Mouse (Mus musculus): ENCODE results near the gene Cep112. TPM values are rescaled to one million over a fixed set of nuclear protein-coding genes. Genes with fewer than 3 reads are reported as not detected.

Gene Cep112
- total and polyA plus RNA-seq, 2 experiments from 2014 or later = 8.6 to 17.2 TPM

DNA sequence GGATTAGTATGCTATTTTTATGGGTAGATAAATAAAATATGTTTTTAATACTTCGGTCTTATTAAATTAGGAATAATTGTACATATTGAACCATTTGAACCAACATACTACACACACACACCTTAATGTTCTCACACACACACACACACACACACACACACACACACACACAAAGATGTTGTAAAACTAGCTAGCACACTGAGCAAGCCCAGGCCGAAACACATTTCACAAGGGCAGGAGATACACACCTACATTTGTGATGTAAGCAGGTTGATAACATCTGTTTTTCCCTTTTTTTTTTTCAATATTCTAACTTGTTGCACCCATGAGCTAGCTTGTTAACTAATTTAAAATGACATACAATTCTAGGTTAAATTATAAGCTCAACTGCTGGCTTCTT is 327.8 kb downstream of the Cep112 start:
- Histone ChIP-seq H3K4me1 (ENCODE audit: insufficient read depth) (peaks cover 7% of the 10 kb centered on the region), H3K9me3 (ENCODE audit: low read length) (no peaks in the 10 kb centered on the region), H3K4me3 (ENCODE audit: low read depth, low read length) (no peak overlapping the region), H3K9ac (no peak overlapping the region), H3K36me3 (ENCODE audit: insufficient read depth) (no peaks in the 10 kb centered on the region), H3K27me3 (ENCODE audit: insufficient read depth, low read length) (no peaks in the 10 kb centered on the region), H3K4me2 (ENCODE audit: low read depth) (no peak overlapping the region), H3K27ac (ENCODE audit: low read depth, low read length) (no peak overlapping the region)
- no peak for DNase-seq
- WGBS = 76% methylated on average over 2 of the region's 2 CpGs
- no peak for TF ChIP-seq CTCF (IDR thresholded peaks at IDR 0.05; ENCODE audit: low read depth)
- ATAC-seq = no peak

DNA sequence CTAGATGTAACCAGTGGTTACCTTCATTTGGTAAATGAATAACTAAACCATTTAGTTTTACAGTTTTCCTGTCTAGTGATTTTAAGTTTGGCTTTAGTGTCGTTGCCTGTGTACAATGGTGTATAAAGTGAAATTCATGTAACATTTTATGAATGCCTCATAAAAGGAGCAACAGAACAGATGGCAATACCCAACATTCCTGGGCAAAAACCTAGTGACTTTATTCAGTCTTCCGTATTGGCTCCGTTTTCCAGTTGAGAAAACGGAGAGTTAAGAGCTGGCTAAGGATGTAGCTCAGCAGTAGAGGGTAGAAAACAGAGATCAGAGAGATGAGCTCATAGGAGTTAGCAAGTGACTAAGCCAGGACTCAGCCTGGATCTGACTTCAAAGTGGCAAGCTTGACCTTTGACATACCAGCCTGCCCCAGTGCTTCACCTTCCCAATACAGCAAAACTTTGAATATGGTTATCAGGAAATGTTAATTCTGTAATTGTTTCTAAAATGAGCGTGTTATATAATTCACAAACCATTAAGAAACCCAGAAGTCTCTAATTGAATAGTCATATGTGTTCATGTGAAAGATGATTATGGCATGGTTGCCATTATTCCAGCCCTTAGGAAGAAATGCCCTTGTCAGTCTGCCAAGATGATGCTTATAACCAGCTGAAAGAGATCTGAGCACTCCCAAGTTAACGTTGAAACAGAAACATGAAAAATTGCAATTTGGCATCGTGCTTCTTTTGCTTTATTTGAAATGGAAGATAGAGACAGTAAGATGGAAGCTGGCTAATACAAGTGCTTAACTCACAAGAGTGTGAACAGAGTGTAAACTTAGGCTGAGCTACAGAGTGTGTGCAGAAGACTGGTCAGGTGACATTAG is 328.6 kb downstream of the Cep112 start:
- ATAC-seq = no peak
- Histone ChIP-seq H3K4me3 (ENCODE audit: low read depth, low read length) (no peak overlapping the region), H3K9me3 (ENCODE audit: low read length) (no peaks in the 10 kb centered on the region), H3K9ac (no peak overlapping the region), H3K4me1 (ENCODE audit: insufficient read depth) (peaks cover 11% of the 10 kb centered on the region), H3K27ac (ENCODE audit: low read depth, low read length) (no peak overlapping the region), H3K27me3 (ENCODE audit: insufficient read depth, low read length) (no peaks in the 10 kb centered on the region), H3K4me2 (ENCODE audit: low read depth) (no peak overlapping the region), H3K36me3 (ENCODE audit: insufficient read depth) (no peaks in the 10 kb centered on the region)
- no peak for TF ChIP-seq CTCF (IDR thresholded peaks at IDR 0.05; ENCODE audit: low read depth)
- WGBS = 58% methylated on average over 7 of the region's 7 CpGs
- no peak for DNase-seq

DNA sequence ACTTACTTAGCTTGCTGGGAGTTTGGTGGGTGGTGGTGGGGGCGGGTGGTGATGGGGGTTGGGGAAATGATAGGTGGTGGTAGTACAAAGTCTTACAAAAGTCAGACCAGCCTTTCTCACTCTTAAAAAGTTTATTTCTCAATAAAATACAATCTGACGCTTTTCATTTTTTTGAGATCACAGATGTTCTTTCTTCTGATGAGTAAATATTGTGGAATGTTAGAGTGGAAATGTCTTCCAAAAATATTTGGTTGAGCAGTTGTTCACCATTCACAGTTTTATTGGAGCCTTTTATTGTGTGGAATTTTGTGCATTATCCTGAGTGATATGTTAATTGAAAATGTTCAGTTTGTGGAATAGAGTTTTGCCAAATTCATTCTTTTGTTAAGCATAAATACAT is 332.2 kb downstream of the Cep112 start:
- WGBS = 75% methylated on average over 2 of the region's 2 CpGs
- H3K27ac ChIP-seq (ENCODE audit: low read depth, low read length) = no peak overlapping the region
- H3K4me1 ChIP-seq (ENCODE audit: insufficient read depth) = peaks cover 11% of the 10 kb centered on the region

DNA sequence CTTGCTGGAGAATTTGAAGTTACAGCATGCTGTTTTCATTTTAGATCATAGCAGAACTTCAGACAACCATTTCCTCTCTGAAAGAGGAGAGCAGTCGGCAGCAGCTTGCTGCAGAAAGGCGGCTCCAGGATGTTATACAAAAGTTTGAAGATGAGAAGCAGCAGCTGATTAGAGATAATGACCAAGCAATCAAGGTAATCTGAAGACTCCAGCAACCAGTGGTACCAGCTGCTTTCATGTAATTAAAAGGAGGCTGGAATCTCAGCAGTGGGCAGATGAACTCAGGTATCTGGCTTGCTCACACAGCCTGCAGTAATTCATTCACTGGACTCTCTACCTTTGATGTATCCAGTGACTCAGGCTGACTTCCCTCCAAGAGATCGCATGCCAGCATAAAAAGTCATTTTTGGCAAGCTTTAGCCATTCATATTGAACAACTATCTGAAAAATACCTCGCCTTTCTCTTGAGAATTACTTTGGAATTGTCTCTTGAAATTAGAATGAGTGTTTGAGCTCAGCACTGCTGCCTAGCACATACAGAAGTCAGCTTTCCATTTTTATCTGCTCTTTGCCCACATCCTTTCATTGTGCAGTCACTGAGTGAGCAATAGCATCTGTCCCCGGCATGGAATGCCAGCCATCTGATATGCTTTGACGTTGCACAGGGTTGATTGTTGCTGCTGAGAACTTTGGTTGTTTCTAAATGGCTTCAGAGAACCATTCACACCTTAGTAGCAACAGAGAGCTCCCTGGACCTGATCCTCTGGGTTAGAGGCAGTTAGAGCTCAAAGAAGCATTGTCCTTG is 332.8 kb downstream of the Cep112 start:
- H3K9ac ChIP-seq = no peak overlapping the region
- WGBS = 45% methylated on average over 6 of the region's 6 CpGs
- ATAC-seq (peak; percentile 36), DNase-seq (no peak)
- no peaks in the 10 kb centered on the region for H3K9me3 ChIP-seq (ENCODE audit: low read length)
- no peaks in the 10 kb centered on the region for H3K27me3 ChIP-seq (ENCODE audit: insufficient read depth, low read length)
- H3K36me3 ChIP-seq (ENCODE audit: insufficient read depth) = no peaks in the 10 kb centered on the region
- no peak overlapping the region for H3K4me2 ChIP-seq (ENCODE audit: low read depth)
- no peak overlapping the region for H3K4me3 ChIP-seq (ENCODE audit: low read depth, low read length)
- H3K27ac ChIP-seq (ENCODE audit: low read depth, low read length) = no peak overlapping the region
- no peak for TF ChIP-seq CTCF (IDR thresholded peaks at IDR 0.05; ENCODE audit: low read depth)
- peaks cover 11% of the 10 kb centered on the region for H3K4me1 ChIP-seq (ENCODE audit: insufficient read depth)

More for the DNA sequence above, 332.2 kb downstream of the Cep112 start:
- no peak overlapping the region for H3K9ac ChIP-seq
- H3K27me3 ChIP-seq (ENCODE audit: insufficient read depth, low read length) = no peaks in the 10 kb centered on the region
- H3K36me3 ChIP-seq (ENCODE audit: insufficient read depth) = no peaks in the 10 kb centered on the region
- ATAC-seq (peak; percentile 42; the same call in 1 of the 2 replicates), DNase-seq (no peak)
- no peak for TF ChIP-seq CTCF (IDR thresholded peaks at IDR 0.05; ENCODE audit: low read depth)
- no peak overlapping the region for H3K4me3 ChIP-seq (ENCODE audit: low read depth, low read length)
- H3K9me3 ChIP-seq (ENCODE audit: low read length) = no peaks in the 10 kb centered on the region
- no peak overlapping the region for H3K4me2 ChIP-seq (ENCODE audit: low read depth)

DNA sequence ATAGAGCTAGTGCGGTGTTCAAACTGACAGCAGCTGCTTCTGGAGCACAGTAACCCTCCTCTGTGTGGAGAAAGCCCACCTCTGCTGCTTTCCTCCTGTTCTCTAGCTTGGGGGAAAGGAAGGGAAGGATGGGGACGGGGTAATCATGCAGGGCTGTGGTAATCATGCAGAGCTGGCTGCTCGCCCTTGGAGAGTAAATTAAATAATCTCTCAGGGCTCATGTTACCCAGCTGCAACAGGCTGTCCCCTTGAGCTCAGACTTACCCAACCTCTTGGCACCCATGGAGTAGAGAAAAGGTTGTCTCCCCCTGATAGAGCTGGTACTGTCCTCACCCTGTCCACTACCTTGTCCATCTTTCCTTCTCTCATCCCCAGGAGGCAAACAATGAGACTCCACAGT is 345.1 kb downstream of the Cep112 start:
- H3K27me3 ChIP-seq (ENCODE audit: insufficient read depth, low read length) = no peaks in the 10 kb centered on the region
- H3K4me1 ChIP-seq (ENCODE audit: insufficient read depth) = no peaks in the 10 kb centered on the region
- no peak overlapping the region for H3K4me3 ChIP-seq (ENCODE audit: low read depth, low read length)
- H3K27ac ChIP-seq (ENCODE audit: low read depth, low read length) = no peak overlapping the region
- no peak for TF ChIP-seq CTCF (IDR thresholded peaks at IDR 0.05; ENCODE audit: low read depth)
- DNase-seq (no peak), ATAC-seq (no peak)
- WGBS = 41% methylated on average over 3 of the region's 3 CpGs
- no peak overlapping the region for H3K9ac ChIP-seq
- H3K9me3 ChIP-seq (ENCODE audit: low read length) = no peaks in the 10 kb centered on the region
- no peak overlapping the region for H3K4me2 ChIP-seq (ENCODE audit: low read depth)
- no peaks in the 10 kb centered on the region for H3K36me3 ChIP-seq (ENCODE audit: insufficient read depth)

DNA sequence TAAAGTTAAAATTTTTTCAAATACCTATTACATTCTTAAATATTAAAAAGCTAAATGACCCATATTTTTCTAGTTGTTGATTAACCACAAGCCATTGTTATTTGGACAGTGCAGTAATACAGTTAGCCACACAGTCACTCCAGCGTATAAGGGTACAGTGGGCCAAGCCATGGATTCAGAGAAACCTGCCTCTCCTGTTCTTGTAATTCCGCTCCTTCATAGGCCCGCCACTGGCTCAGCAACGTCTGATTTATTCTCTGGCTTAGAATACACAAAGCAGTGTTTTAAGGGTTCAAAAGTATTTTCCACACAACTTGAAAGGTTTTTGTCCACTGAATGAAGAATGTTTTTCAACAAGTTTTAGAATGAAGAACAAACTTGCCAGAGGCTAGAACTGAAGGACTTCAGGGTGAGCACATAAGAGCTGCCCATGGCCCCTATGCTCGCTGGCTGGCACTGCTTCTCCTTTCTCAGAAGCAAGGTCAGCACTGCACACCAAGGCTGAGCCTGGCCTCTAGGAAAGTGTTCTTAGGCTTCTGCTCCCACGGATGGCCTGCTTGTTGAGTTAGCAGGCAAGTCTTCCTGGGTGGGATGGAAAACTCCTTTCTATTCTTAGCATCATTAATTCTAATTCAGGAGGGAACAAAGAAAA is 349.2 kb downstream of the Cep112 start:
- Histone ChIP-seq H3K9me3 (ENCODE audit: low read length) (no peaks in the 10 kb centered on the region), H3K4me1 (ENCODE audit: insufficient read depth) (no peaks in the 10 kb centered on the region), H3K4me2 (ENCODE audit: low read depth) (no peak overlapping the region), H3K4me3 (ENCODE audit: low read depth, low read length) (no peak overlapping the region), H3K27me3 (ENCODE audit: insufficient read depth, low read length) (no peaks in the 10 kb centered on the region), H3K27ac (ENCODE audit: low read depth, low read length) (no peak overlapping the region), H3K36me3 (ENCODE audit: insufficient read depth) (no peaks in the 10 kb centered on the region), H3K9ac (no peak overlapping the region)
- WGBS = 34% methylated on average over 6 of the region's 6 CpGs
- no peak for ATAC-seq
- no peak for TF ChIP-seq CTCF (IDR thresholded peaks at IDR 0.05; ENCODE audit: low read depth)
- no peak for DNase-seq

Data from forebrain, postnatal 0 days (tissue).